Mouse (Mus musculus) kidney, adult 2 months (tissue): ENCODE data around the gene Rnf20.

Experiments used
- CTCF ChIP-seq: fragments of 200-500 bp; conservative IDR thresholded peaks from 2 replicates; pipeline ENCODE4 v1.5.1; 2011; ENCODE audit warnings: low read depth, mild to moderate bottlenecking, control low read depth, low read length, moderate library complexity, mixed read lengths; ENCODE audit not compliant: insufficient read depth, insufficient read length
- POLR2A ChIP-seq: fragments of 200-500 bp; IDR thresholded peaks from one replicate; pipeline ENCODE4 v1.6.1; 2011; ENCODE audit warnings: low read depth, low read length, control low read depth

- TF ChIP-seq CTCF (no peak), POLR2A (no peak)
Observed at GRCm38 (mm10) chr4:49676790-49677189, 45.0 kb downstream of the Rnf20 start.
